Mouse (Mus musculus) thymus, adult 2 months (tissue): Measurements from ENCODE around the gene Gm884.

Source experiments
- CTCF ChIP-seq: fragments of 200-500 bp; IDR thresholded peaks from 2 replicates; pipeline ENCODE4 v1.5.1; 2012; ENCODE audit warnings: mild to moderate bottlenecking, control low read depth, low read length, moderate library complexity, borderline replicate concordance; ENCODE audit not compliant: control insufficient read depth, poor library complexity, insufficient read depth; ENCODE audit errors: extremely low read depth
- POLR2A ChIP-seq: fragments of 200-500 bp; IDR thresholded peaks from 2 replicates; pipeline ENCODE4 v1.6.1; 2012; ENCODE audit warnings: mild to moderate bottlenecking, low read length, control low read depth, moderate library complexity; ENCODE audit not compliant: control insufficient read depth, poor library complexity, insufficient read depth; ENCODE audit errors: extremely low read depth

DNA sequence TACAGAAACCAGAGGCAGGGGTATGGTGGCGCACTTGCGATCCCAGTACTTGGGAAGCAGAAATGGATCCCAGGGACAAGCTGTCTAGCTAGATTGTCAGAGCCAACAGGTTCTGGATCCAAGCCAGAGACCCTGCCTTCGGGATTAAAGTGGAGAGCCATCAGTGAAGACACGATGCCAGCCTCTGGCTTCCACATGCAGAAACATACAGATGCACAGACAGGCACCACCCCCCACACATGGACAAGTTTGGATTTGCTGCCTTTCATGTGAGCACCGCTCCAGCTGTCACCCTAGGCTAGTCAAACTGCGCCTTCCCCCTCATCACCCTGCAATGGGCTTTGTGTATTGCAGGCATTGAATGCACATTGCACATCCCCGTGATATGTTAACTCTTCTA lies 37.2 kb upstream of the Gm884 start:
- TF ChIP-seq CTCF (no peak), POLR2A (no peak)
